Mouse (Mus musculus) left cerebral cortex, postnatal 4 days (tissue): ENCODE measurements around the gene Mri1. TPM values are rescaled to one million over a fixed set of nuclear protein-coding genes. Genes with fewer than 3 reads are reported as not detected.
A peak's percentile ranks its signal among the peaks of the same experiment; 100 is the strongest.

Experiments used
- DNase-seq: peaks from one replicate; pipeline ENCODE4 v3.0.0-alpha.2; 2022
- intact Hi-C: fragments of 180-260 bp; cut with DNase I; formaldehyde crosslinking; loops from one replicate; pipeline ENCODE4 v1.15.1; 2025
- microRNA-seq: library from miRNA; unstranded; fragments of <30 nt; microRNA quantifications from one replicate; pipeline ENCODE4 v1.2.0, GENCODE M21; 2022
- total RNA-seq, 2 experiments: library from RNA; stranded (reverse); gene quantifications; 2 replicates each; pipeline ENCODE4 v1.2.3; 2021

Mri1 gene
- total RNA-seq, 2 experiments from 2014 or later, result 25.1 to 26.4 TPM

GRCm38 (mm10) chr8:84205073-84205472 lies 52.1 kb downstream of the Mri1 start:
- intact Hi-C loops, result no loop called here
- DNase-seq, result no peak

GRCm38 (mm10) chr8:84203975-84204772 lies 53.0 kb downstream of the Mri1 start:
- intact Hi-C loops, result no loop called here
- DNase-seq, result peak; percentile 18

DNA sequence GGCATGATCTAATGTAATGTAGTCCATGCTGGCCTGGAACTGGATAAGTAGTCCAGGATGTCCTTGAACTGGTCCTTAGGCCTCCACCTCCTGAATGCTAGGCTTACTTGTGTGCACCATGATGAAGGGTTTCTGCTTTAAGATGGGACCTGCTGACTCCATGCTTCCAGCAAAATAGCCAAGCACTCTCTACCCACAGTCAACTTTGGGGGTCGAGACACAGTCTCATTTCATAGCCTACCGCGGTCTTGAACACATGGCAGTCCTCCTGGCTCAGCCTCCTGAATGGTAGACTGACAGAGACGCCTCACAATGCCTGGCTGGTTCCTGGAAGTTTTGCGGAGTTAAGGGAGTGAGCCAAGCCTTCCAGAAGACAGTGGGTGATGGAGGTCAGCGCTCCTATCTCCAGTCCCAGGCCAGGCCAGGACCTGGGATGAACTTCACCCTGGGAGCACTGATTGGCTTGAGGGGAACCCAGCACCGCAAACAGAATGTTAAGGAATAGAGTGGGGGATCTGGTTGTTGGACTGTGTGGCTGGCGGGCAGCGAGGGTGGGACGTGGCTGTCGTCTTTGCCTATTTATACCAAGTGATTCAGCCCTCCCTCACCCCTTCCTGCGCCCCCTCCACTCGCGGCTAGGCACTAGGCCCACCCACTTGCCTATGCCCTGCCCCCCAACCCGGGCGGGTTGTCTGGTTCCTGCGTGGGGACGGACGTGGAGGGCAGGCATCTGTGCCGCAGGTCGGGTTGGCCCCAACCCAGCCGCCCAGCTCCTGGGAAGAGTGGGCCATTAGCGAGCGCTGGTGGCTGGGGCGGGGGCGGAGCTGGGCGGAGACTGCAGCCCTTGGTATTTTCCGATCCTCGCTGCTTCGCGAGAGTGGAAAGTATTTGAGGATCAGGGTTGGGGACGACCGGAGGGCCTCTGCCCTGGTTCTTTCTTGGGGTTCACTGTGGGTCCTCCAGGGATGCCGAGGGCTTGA lies 53.9 kb downstream of the Mri1 start:
- intact Hi-C loops, result no loop called here
- peak; percentile 63 for DNase-seq

DNA sequence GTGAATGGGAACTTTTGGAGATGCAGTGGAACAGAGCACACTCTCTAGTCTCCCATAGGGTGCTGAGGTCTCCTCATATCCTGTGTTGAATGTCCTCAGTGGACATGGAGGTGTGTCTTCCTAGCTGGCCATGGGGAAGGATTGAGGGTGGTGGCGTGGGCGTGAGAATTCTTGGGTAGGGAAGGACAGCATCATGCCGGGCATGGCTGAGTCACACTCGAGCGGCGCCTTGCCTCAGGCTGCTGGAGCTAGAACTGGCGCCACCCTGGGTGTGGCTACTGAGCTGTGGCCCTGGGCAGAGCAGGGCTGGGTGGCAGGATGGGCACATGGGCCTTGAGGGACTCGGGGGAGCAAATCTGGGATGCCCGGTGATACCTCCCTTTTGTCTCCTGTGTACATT lies 54.7 kb downstream of the Mri1 start:
- no peak for DNase-seq
- intact Hi-C loops, result no loop called here

DNA sequence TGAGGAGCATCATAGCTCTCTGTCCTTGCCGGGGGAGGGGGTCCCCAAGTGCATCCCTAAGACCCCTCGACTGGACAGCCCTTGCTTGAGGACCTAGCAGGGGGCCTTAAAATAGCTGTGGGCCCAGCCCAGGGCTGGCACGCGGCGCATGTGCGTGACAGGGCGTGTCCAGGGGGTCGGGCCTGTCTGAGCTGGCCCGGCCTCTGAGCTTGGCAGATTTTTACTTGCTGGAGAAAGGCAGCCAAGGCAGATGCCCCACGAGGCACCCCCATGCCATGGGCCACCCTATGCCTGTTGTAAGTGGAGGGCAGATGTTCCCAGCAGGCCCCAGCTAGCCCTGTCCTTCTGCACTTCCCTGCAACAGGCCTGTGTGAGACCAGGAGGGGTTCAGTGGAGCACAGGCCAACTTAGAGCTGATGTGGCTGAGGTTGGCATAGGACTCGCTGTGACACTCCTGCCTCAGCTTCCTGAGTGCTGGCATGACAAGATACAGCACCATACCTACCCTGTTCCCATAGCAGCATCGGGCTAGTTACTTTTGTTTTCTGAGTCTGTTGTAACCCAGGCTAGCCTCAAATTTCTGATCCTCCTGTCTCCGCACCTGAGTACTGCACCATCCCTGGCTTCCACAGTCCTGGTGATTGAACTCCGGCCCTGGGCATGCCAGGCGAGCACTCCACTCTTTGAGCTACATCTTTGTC lies 55.4 kb downstream of the Mri1 start:
- intact Hi-C loops, result no loop called here
- DNase-seq, result peak; percentile 35

DNA sequence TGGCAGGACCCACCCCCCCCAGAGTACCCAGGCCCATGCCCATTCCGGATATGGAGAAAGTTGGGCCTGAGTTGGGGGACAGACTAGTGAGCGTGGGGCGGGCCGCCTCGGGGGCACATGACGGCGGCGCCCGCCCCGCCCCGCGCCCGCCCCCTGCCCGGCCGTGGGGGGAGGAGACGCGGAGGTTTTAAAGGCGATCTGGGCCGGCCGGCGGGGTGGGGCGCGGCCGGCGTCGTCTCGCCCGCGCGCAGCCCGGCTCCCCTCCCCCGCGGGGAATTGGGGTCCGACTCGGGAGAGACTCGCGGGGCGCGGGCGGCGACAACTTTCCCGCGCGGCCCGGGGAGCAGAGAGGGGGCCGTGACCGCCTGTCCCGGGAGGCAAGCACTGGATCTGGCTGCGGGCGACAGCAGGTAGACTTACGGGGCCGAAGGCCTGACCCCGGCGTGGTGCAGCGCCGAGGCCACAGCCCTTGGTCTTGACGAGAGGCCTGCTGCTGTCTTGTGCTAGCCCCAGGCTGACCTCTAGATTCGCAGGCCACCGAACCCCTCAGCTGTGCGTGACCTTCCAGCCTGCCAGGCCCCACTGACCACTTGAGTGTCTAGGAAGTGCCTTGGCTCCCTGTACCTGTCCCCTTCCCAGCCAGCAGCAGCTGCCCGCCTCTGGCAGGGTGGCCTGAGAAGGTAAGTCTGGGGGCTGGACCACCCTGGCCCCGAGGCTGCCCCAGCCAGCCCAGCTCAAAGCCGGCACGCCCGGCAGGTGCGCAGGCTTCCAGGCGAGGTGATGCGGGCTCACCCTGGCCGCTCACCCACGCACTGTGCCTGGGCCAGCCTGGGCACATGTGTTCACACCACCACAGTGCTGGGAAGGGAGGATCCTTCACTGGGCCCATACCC lies 56.2 kb downstream of the Mri1 start:
- DNase-seq, result peak; percentile 40
- intact Hi-C loops, result no loop called here

- intact Hi-C loops, result no loop called here
Observed at GRCm38 (mm10) chr8:84200126-84200555, 57.0 kb downstream of the Mri1 start.

More at GRCm38 (mm10) chr8:84200126-84200555, 57.0 kb downstream of the Mri1 start:
- DNase-seq, result peak; percentile 54

Small RNA genes within 50 kb of the gene (microRNA-seq; reads per million reads assigned to microRNA genes)
- gene Mir23a, result 2,777 reads per million, percentile 85 among the genes with 10 or more reads in this experiment
- gene Mir24-2, result not detected
- 106 reads per million, percentile 51 among the genes with 10 or more reads in this experiment for gene Mir27a
- not detected for gene Mir3074-2

Other genes starting within 250 kb of the Mri1 start
- not detected for gene 2210011C24Rik, start 245.2 kb downstream of the Mri1 start, total RNA-seq
- 10 to 100 TPM; 13.2 to 15.5 TPM for gene Palm3, start 235.9 kb downstream of the Mri1 start, total RNA-seq
- 1 to 10 TPM; 1.5 to 1.6 TPM for gene Il27ra, start 214.7 kb downstream of the Mri1 start, total RNA-seq
- not detected for gene Rln3, start 212.3 kb downstream of the Mri1 start, total RNA-seq
- gene Gm10643, start 192.2 kb downstream of the Mri1 start, total RNA-seq, result 1 to 10 TPM; 3.3 to 4.0 TPM
- gene Rfx1, start 190.5 kb downstream of the Mri1 start, total RNA-seq, result 10 to 100 TPM; 26.1 to 28.5 TPM
- 10 to 100 TPM; 49.1 to 49.7 TPM for gene Dcaf15, start 152.6 kb downstream of the Mri1 start, total RNA-seq
- gene Podnl1, start 131.3 kb downstream of the Mri1 start, total RNA-seq, result not detected
- 10 to 100 TPM; 74.9 to 80.8 TPM for gene Cc2d1a, start 109.4 kb downstream of the Mri1 start, total RNA-seq
- gene 4930432K21Rik, start 109.3 kb downstream of the Mri1 start, total RNA-seq, result 1 to 10 TPM; 1.7 to 2.1 TPM
- gene Nanos3, start 72.1 kb downstream of the Mri1 start, total RNA-seq, result 10 to 100 TPM in 1 of 2 experiments, 1 to 10 TPM in 1; 8.1 to 11.4 TPM
- gene Zswim4, start 20.3 kb downstream of the Mri1 start, total RNA-seq, result 10 to 100 TPM; 22.9 to 23.3 TPM
- gene D8Ertd738e, start 7.6 kb downstream of the Mri1 start, total RNA-seq, result 100 to 1,000 TPM; 105 to 120 TPM
- gene Ccdc130, start 13.1 kb upstream of the Mri1 start, total RNA-seq, result 10 to 100 TPM; 19.7 to 23.5 TPM
- gene Cacna1a, start 131.1 kb upstream of the Mri1 start, total RNA-seq, result 100 to 1,000 TPM; 151 to 183 TPM